Mouse (Mus musculus): Measurements from ENCODE around the gene Acsf2. TPM values are rescaled to one million over a fixed set of nuclear protein-coding genes. Genes with fewer than 3 reads are reported as not detected.

The Acsf2 gene
- polyA plus RNA-seq, 1 experiment from 2014 or later: 2.1 TPM

DNA sequence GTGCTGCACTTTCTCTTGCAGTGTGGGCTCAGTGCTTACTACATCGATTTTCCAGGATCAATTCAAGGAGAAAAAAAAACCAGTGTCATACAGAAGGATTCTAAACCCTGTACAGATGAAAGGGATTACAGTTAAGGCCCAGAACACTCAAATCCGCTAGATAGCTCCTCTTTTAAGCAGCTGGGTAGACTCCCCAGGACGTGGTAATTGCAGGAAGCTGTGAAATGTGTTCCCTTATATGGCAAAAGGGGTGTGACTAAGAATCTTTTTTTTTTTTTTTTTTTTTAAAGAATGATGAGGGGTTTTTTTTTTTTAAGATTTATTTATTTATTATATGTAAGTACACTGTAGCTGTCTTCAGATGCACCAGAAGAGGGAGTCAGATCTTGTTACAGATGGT, 72.8 kb downstream of the Acsf2 start:
- Histone ChIP-seq H3K4me2 (ENCODE audit: low read length) (no peak overlapping the region), H3K9ac (ENCODE audit: low read length) (no peak overlapping the region), H3K36me3 (ENCODE audit: control insufficient read depth, insufficient read depth, low read length) (no peaks in the 10 kb centered on the region), H3K27me3 (replicated peaks; ENCODE audit: control insufficient read depth, insufficient read depth, low read length) (no peaks in the 10 kb centered on the region), H3K9me3 (replicated peaks; ENCODE audit: control insufficient read depth, low read length) (no peaks in the 10 kb centered on the region), H3K4me1 (ENCODE audit: control insufficient read depth, insufficient read depth, low read length) (no peaks in the 10 kb centered on the region), H3K4me3 (ENCODE audit: low read depth, low read length) (no peak overlapping the region), H3K27ac (ENCODE audit: low read depth, low read length) (no peak overlapping the region)
- no peak for ATAC-seq
- DNase-seq (ENCODE audit: low spot score): peak; percentile 26
- 38% methylated on average over 3 of the region's 3 CpGs for WGBS

DNA sequence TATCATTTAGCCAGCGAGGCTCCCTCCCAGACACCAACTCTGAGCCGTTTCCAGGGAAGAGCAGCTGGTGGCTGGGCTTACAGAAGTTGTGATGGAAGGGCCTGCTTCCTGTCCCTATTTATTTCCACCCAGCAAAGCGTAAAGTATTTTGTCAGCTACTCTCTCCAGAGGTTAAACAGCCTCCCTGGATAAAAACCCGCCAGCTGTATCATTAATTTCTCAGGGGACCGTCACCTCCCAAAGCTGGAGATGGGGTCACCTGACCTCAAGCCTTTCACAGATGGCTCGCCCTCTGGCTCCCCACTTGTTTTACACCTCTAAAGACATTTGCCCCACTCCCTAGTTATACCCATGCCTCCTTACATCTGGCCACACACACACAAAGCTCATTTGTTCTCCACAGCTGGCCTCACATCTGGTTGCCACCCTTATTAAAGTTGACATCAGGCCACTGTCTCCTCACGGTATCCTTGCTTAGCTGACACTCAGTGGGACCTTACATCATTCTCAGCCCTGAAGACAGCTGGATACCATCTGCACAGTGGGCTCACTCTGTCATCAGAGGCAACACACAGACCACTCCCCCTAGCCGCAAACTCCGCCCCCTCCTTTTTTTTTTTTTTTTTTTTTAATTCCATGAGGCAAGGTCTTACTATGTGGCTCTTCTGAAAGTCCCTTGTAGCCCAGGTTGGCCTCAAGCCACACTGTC, 75.3 kb downstream of the Acsf2 start:
- no peak overlapping the region for H3K9ac ChIP-seq (ENCODE audit: low read length)
- H3K4me2 ChIP-seq (ENCODE audit: low read length): no peak overlapping the region
- no peaks in the 10 kb centered on the region; the same call in 1 of the 2 replicates for H3K4me1 ChIP-seq (ENCODE audit: control insufficient read depth, insufficient read depth, low read length)
- DNase-seq (ENCODE audit: low spot score) (no peak), ATAC-seq (no peak)
- 59% methylated on average over 9 of the region's 9 CpGs for WGBS
- H3K36me3 ChIP-seq (ENCODE audit: control insufficient read depth, insufficient read depth, low read length): no peaks in the 10 kb centered on the region
- no peaks in the 10 kb centered on the region for H3K27me3 ChIP-seq (replicated peaks; ENCODE audit: control insufficient read depth, insufficient read depth, low read length)
- H3K27ac ChIP-seq (ENCODE audit: low read depth, low read length): no peak overlapping the region
- no peak overlapping the region for H3K4me3 ChIP-seq (ENCODE audit: low read depth, low read length)
- H3K9me3 ChIP-seq (replicated peaks; ENCODE audit: control insufficient read depth, low read length): no peaks in the 10 kb centered on the region

DNA sequence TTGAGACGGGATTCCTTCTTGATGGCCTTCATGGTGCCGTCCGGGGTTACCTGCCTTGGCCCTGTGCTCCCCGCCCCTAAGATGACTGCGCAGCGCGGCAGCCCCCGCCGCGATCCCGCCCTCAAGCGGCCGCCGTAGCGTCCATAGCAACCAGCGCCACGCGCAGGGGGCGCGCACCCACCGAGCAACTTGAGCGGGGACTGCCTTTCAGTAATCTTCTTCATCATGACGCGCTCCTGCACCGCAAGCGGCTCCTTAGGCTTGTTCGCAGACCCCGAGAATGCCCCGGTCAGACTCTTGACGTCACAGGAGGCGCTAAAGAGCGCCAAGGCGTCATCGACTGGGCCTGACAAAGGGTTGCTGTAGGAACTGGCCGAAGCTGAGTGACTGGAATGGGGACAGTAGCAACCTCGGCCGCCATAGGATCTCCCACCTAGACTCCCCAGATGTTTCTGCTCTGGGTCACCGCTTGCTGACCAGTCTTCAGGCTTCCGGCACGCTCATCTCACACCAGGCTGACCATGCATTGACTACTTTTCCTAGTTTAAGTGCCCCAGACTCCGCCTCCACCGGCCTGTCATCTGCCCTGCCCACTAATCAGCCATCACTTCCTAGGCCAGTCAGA, 80.3 kb downstream of the Acsf2 start, which contains the start of gene Mycbpap:
Mycbpap (minus strand) TSS at position 524 of the 625 bp plus-strand sequence.
- 1% methylated on average over 42 of the region's 42 CpGs for WGBS
- H3K36me3 ChIP-seq (ENCODE audit: control insufficient read depth, insufficient read depth, low read length): no peaks in the 10 kb centered on the region
- ATAC-seq: peak; percentile 83

DNA sequence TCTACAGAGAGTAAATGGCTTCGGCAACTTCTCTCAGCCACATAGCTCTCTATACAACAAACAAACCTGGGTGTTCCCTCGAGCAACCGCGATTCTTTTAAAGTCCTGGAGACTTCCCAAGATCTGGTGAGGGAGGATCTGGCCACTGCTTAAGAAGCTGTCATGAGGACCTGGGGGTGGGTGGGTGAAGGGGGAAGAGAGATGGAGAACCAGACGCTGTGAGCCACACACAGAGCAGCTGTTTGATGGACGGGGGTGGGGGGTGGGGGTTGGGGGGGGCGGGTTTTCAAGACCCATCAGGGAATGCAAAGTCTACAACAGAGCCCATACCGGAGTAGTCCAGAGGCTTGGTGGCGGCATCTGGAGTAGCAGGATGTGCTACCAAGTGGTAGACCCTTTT, 88.2 kb downstream of the Acsf2 start:
- no peak overlapping the region for H3K4me2 ChIP-seq (ENCODE audit: low read length)
- no peak overlapping the region for H3K4me3 ChIP-seq (ENCODE audit: low read depth, low read length)
- ATAC-seq (no peak), DNase-seq (ENCODE audit: low spot score) (no peak)
- H3K27ac ChIP-seq (ENCODE audit: low read depth, low read length): no peak overlapping the region
- H3K27me3 ChIP-seq (replicated peaks; ENCODE audit: control insufficient read depth, insufficient read depth, low read length): no peaks in the 10 kb centered on the region
- no peak overlapping the region for H3K9ac ChIP-seq (ENCODE audit: low read length)
- no peaks in the 10 kb centered on the region for H3K9me3 ChIP-seq (replicated peaks; ENCODE audit: control insufficient read depth, low read length)
- H3K4me1 ChIP-seq (ENCODE audit: control insufficient read depth, insufficient read depth, low read length): no peaks in the 10 kb centered on the region
- WGBS: 63% methylated on average over 9 of the region's 9 CpGs
- H3K36me3 ChIP-seq (ENCODE audit: control insufficient read depth, insufficient read depth, low read length): no peaks in the 10 kb centered on the region

More for the DNA sequence above, 80.3 kb downstream of the Acsf2 start, which contains the start of gene Mycbpap:
- peak within 1 kb of the TSS; percentile 61 for H3K9ac ChIP-seq (ENCODE audit: low read length)
- H3K4me3 ChIP-seq (ENCODE audit: low read depth, low read length): peak within 1 kb of the TSS; percentile 43
- no peaks in the 10 kb centered on the region; the same call in 1 of the 2 replicates for H3K4me1 ChIP-seq (ENCODE audit: control insufficient read depth, insufficient read depth, low read length)
- peak; percentile 65 for DNase-seq (ENCODE audit: low spot score)
- no peaks in the 10 kb centered on the region for H3K27me3 ChIP-seq (replicated peaks; ENCODE audit: control insufficient read depth, insufficient read depth, low read length)
- peak within 1 kb of the TSS; percentile 90 for H3K4me2 ChIP-seq (ENCODE audit: low read length)
- no peaks in the 10 kb centered on the region for H3K9me3 ChIP-seq (replicated peaks; ENCODE audit: control insufficient read depth, low read length)
- H3K27ac ChIP-seq (ENCODE audit: low read depth, low read length): no peak within 1 kb of the TSS

DNA sequence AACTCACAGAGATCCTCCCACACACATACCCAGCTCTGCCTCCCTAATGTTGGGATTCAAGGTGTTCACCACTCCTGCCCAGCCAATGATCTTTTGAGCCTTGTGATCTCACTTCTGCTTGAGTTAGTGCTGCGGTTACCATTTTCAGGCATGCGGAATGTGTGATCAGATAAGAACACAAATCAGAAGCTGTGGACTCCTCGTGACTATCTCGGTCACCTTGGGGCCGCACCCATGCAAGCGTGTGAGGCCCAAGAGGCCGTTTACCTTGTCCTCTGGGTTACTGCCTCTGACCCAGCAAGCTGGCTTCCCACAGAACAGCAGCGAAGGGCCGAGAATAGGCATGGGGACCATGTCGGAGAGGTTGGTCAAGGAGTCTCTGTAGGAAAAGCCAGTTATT, 92.7 kb downstream of the Acsf2 start:
- no peaks in the 10 kb centered on the region for H3K36me3 ChIP-seq (ENCODE audit: control insufficient read depth, insufficient read depth, low read length)

More for the DNA sequence above, 92.7 kb downstream of the Acsf2 start:
- Histone ChIP-seq H3K9me3 (replicated peaks; ENCODE audit: control insufficient read depth, low read length) (no peaks in the 10 kb centered on the region), H3K4me3 (ENCODE audit: low read depth, low read length) (no peak overlapping the region), H3K27ac (ENCODE audit: low read depth, low read length) (no peak overlapping the region), H3K27me3 (replicated peaks; ENCODE audit: control insufficient read depth, insufficient read depth, low read length) (no peaks in the 10 kb centered on the region), H3K9ac (ENCODE audit: low read length) (no peak overlapping the region), H3K4me2 (ENCODE audit: low read length) (no peak overlapping the region), H3K4me1 (ENCODE audit: control insufficient read depth, insufficient read depth, low read length) (no peaks in the 10 kb centered on the region)
- WGBS: 94% methylated on average over 10 of the region's 10 CpGs
- ATAC-seq (no peak), DNase-seq (ENCODE audit: low spot score) (no peak)

Other genes with a start within 250 kb of the Acsf2 start
- gene Abcc3, start 208.9 kb downstream of the Acsf2 start, polyA plus RNA-seq (2014; fragmentation: Nextera tagmentation; extraction: Ambion mirVana): 0.27 and 1.7 TPM in 2 replicates
- gene Cacna1g, start 127.7 kb downstream of the Acsf2 start, polyA plus RNA-seq (2014; fragmentation: Nextera tagmentation; extraction: Ambion mirVana): 7.0 and 7.1 TPM in 2 replicates
- gene Spata20, start 115.7 kb downstream of the Acsf2 start, polyA plus RNA-seq (2014; fragmentation: Nextera tagmentation; extraction: Ambion mirVana): 0.43 and 0.67 TPM in 2 replicates
- gene Epn3, start 101.9 kb downstream of the Acsf2 start, polyA plus RNA-seq (2014; fragmentation: Nextera tagmentation; extraction: Ambion mirVana): 0.30 and 0.41 TPM in 2 replicates
- gene Mycbpap, start 80.1 kb downstream of the Acsf2 start, polyA plus RNA-seq (2014; fragmentation: Nextera tagmentation; extraction: Ambion mirVana): 1.8 and 2.1 TPM in 2 replicates
- 3.9 and 4.1 TPM in 2 replicates for gene Rsad1, start 52.6 kb downstream of the Acsf2 start, polyA plus RNA-seq (2014; fragmentation: Nextera tagmentation; extraction: Ambion mirVana)
- gene Chad, start 36.8 kb downstream of the Acsf2 start, polyA plus RNA-seq (2014; fragmentation: Nextera tagmentation; extraction: Ambion mirVana): 0.17 TPM in 2 replicates
- gene Lrrc59, start 27.9 kb upstream of the Acsf2 start, polyA plus RNA-seq (2014; fragmentation: Nextera tagmentation; extraction: Ambion mirVana): 120 and 137 TPM in 2 replicates
- 100 and 111 TPM in 2 replicates for gene Mrpl27, start 51.9 kb upstream of the Acsf2 start, polyA plus RNA-seq (2014; fragmentation: Nextera tagmentation; extraction: Ambion mirVana)
- 11.3 and 13.6 TPM in 2 replicates for gene Eme1, start 52.1 kb upstream of the Acsf2 start, polyA plus RNA-seq (2014; fragmentation: Nextera tagmentation; extraction: Ambion mirVana)
- 6.9 and 8.2 TPM in 2 replicates for gene Xylt2, start 75.6 kb upstream of the Acsf2 start, polyA plus RNA-seq (2014; fragmentation: Nextera tagmentation; extraction: Ambion mirVana)
- not detected in 2 replicates for gene Gm11541, start 102.6 kb upstream of the Acsf2 start, polyA plus RNA-seq (2014; fragmentation: Nextera tagmentation; extraction: Ambion mirVana)
- not detected in 2 replicates for gene Cdc34b, start 139.9 kb upstream of the Acsf2 start, polyA plus RNA-seq (2014; fragmentation: Nextera tagmentation; extraction: Ambion mirVana)
- gene Tmem92, start 180.8 kb upstream of the Acsf2 start, polyA plus RNA-seq (2014; fragmentation: Nextera tagmentation; extraction: Ambion mirVana): not detected in 2 replicates